Mouse (Mus musculus) liver, embryonic 14 days (tissue): ENCODE data around the gene Nova2. TPM values are rescaled to one million over a fixed set of nuclear protein-coding genes. Genes with fewer than 3 reads are reported as not detected.

Source experiments
- polyA plus RNA-seq: library from polyadenylated mRNA; depleted of rRNA; stranded (reverse); fragments of >200 nt; gene quantifications from 2 replicates; pipeline ENCODE4 v1.2.3, GENCODE M21; 2012; rRNA removed

Nova2 gene
- 0.10 and 0.13 TPM in 2 replicates for polyA plus RNA-seq

DNA sequence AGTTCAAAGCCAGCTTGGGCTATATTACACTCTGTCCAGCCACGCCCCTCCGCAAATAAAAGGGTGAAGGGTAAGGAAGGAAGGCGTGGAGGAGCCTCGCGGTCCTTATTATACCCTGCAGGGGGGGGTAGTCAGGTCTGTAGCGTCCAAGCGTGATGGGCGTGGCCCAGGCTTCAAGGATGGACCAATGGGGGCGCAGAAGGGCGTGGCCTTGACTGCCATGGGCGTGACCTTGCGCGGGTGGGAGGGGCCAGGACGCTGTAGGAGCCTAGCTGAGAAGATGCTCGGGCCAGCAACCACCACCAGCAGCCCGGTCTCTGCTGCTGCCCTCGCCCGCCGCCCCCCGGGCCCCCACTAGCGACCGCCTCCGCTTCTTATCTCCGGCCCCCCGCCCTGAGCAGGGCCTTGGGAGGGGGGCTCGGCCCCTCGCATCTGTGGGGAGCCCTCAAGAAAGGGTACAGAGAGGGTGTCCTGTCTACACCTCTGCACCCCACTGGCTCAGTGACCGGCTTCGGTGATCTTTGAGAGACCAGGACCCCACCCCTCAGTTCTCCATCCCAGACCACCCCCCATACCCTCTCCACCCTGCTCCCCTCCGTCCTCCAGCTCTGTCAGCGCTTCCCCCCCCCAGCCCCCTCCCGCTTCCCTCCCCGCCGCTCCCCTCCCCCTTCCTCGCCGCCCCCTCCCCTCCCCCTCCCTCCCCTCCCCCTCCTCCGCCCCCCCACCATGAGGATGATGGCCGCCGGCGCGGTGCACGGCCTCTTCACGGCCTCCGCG, at the start of gene Nova2:
TSS of gene Nova2 (plus strand) at position 727 of the 777 bp plus-strand sequence.

DNA sequence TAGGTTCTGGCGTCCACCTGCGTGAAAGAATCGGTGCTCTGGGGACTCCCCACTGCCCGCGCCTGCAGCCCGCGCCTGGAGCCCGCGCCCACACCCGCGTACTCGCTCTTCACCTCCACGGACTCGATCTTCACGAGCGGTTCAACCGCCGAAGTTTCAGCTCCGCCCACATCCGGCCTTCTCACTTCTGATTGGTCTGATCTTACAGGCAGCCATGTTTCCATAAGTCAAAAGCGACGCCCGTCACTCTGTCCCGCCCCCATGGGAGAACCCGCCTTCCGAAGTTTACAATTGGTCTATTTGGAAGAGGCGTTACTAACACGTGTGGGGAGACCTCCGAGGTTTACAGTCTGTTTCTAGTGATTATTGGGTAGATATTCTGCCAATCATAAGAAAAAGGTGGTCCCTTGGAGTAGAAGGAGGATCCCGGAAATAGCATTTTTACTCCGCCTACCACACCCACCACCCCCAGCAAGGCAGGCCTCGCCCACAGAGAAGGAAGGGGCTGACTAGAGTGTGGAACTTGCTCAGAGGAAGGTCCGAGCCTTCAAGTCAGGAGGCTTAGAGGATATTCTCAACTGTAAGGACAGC, 15.4 kb upstream of the Nova2 start, which contains the start of gene Ccdc61:
TSS of gene Ccdc61 (minus strand) at position 175 of the 591 bp plus-strand sequence.

GRCm38 (mm10) chr7:18987100-18987499, 61.4 kb downstream of the Nova2 start, which contains the start of gene Nanos2:
Gene Nanos2, plus strand, starts transcription at chr7:18987400.

GRCm38 (mm10) chr7:18990601-18991295, 65.1 kb downstream of the Nova2 start, which contains the start of gene Mypop:
Gene Mypop, plus strand, starts transcription at chr7:18991245.

DNA sequence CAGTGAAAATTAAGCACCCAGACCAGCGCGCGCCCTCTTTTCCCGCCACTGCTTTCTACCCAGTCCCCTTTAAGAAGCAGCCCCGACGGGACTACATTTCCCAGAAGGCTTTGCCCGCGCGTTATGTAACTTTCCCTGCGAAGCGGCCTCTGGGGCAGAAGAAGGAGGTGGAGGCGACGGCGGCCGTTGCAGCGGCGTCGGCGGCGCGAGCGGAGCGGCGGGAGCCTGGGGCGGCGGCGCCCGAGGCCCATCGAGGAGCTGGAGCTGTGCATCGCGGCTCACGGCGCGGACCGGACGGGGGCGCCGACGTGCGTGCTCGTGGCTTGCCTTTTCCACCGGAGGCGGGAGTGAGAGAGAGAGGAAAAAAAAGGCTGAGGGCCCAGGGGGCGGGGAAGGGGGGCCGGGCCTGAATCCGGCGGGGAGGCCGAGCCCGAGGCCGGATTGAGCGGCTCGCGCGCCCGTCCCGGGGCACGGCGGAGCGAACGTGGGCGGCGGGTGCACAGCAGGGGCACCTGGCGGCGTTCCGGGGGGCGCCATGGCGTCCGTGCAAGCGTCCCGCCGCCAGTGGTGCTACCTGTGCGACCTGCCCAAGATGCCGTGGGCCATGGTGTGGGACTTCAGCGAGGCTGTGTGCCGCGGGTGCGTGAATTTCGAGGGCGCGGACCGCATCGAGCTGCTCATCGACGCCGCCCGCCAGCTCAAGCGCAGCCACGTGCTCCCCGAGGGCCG, 78.4 kb downstream of the Nova2 start, which contains the start of gene Irf2bp1:
TSS of gene Irf2bp1 (plus strand) at position 143 of the 729 bp plus-strand sequence.

Other genes with a start within 250 kb of the Nova2 start
- gene Psg20, start 239.7 kb upstream of the Nova2 start, polyA plus RNA-seq: not detected in 2 replicates
- gene Psg22, start 207.8 kb upstream of the Nova2 start, polyA plus RNA-seq: 0.01 and 0.03 TPM in 2 replicates
- 0.02 TPM in 1 of 2 replicates, not detected in the other for gene Psg19, start 127.4 kb upstream of the Nova2 start, polyA plus RNA-seq
- 0.02 and 0.06 TPM in 2 replicates for gene Psg17, start 104.3 kb upstream of the Nova2 start, polyA plus RNA-seq
- 0.19 and 0.20 TPM in 2 replicates for gene Mill2, start 85.9 kb upstream of the Nova2 start, polyA plus RNA-seq
- gene Pglyrp1, start 54.6 kb upstream of the Nova2 start, polyA plus RNA-seq: 7.8 and 13.9 TPM in 2 replicates
- 9.2 and 9.6 TPM in 2 replicates for gene Ccdc61, start 15.5 kb upstream of the Nova2 start, polyA plus RNA-seq
- not detected in 2 replicates for gene Nanos2, start 61.5 kb downstream of the Nova2 start, polyA plus RNA-seq
- 0.16 and 0.21 TPM in 2 replicates for gene Mypop, start 65.4 kb downstream of the Nova2 start, polyA plus RNA-seq
- 6.5 and 6.7 TPM in 2 replicates for gene Irf2bp1, start 78.2 kb downstream of the Nova2 start, polyA plus RNA-seq
- 11.8 and 13.7 TPM in 2 replicates for gene Foxa3, start 97.7 kb downstream of the Nova2 start, polyA plus RNA-seq
- gene Sympk, start 98.5 kb downstream of the Nova2 start, polyA plus RNA-seq: 22.5 and 27.5 TPM in 2 replicates
- gene Rsph6a, start 128.8 kb downstream of the Nova2 start, polyA plus RNA-seq: not detected in 2 replicates
- 15.6 and 16.4 TPM in 2 replicates for gene Dmwd, start 150.3 kb downstream of the Nova2 start, polyA plus RNA-seq
- 14.9 and 19.8 TPM in 2 replicates for gene Dmpk, start 158.0 kb downstream of the Nova2 start, polyA plus RNA-seq
- 2.7 and 2.9 TPM in 2 replicates for gene Six5, start 168.7 kb downstream of the Nova2 start, polyA plus RNA-seq
- 0.15 and 0.22 TPM in 2 replicates for gene Gm4969, start 192.5 kb downstream of the Nova2 start, polyA plus RNA-seq
- gene Fbxo46, start 194.0 kb downstream of the Nova2 start, polyA plus RNA-seq: 2.0 and 2.3 TPM in 2 replicates
- 2.0 and 2.1 TPM in 2 replicates for gene Qpctl, start 223.4 kb downstream of the Nova2 start, polyA plus RNA-seq
- gene Snrpd2, start 223.8 kb downstream of the Nova2 start, polyA plus RNA-seq: 71.6 and 72.1 TPM in 2 replicates
- 0.14 and 0.16 TPM in 2 replicates for gene Gipr, start 240.2 kb downstream of the Nova2 start, polyA plus RNA-seq